Mouse (Mus musculus) kidney, adult 11 months (tissue): Measurements from ENCODE around the gene Cmah.
"Not testable (repeated sequence)": the region's sequence is repeated elsewhere in the genome, so short reads cannot be mapped to it uniquely, and the experiment has no call there.

Experiments used
- DNase-seq: peaks from one replicate; pipeline ENCODE4 v3.0.0; 2022

The Cmah gene

DNA sequence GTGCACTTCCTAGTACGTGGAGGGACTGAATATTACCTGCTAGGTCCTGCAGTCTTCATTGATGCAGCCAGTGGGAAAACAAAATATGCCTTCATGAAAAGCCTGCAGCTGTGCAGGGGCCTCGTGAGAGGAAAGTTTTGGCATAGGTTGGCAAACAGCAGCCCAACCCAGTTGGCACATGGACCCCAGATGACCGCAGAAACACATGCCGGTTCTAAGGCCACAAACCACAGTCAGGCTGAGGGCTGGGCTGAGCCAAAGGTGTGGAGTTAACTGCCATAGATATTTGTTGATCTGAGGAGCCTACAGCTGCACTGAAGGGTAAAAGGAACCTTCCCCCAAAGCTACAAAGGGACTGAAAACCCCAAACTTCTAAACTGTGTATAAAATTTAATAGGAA, 14.9 kb downstream of the Cmah start:
- DNase-seq, result no peak

DNA sequence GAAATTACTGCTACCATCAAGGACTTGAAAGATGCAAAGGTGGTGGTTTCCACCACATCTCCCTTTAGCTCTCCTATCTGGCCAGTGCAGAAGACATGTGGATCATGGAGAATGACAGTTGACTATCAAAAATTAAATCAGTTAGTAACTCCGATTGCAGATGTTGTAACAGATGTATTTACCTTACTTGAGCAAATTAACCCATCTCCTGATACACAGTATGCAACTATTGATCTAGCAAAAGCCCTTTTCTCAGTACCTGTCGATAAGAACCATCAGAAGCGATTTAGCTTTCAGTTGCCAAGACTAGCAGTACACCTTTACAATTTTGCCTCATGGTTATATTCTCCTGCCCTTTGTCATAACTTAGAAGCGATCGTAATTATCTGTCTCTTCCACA, 25.8 kb downstream of the Cmah start:
- DNase-seq, result no peak

GRCm38 (mm10) chr13:24354751-24355150, 27.5 kb downstream of the Cmah start:
- DNase-seq, result no peak

DNA sequence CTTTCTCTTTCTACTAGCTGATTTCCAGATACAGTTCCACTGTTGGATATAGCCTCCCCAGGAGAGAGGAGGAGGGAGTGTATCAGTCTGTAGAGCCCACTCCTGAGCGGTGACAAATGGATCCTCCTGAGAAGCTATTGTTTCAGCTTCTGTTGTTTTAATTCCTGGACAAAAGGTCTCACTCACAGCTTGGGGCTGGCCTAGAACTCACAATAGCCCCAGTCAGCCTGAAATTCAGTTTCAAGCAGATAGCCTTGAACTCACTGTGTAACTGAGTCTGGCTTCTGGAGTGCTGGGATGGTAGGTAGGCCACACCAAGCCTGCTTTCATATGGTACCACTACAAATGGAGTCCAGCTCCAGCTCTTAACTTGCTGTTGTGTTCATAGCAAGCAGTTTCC, 32.0 kb downstream of the Cmah start:
- DNase-seq, result no peak

DNA sequence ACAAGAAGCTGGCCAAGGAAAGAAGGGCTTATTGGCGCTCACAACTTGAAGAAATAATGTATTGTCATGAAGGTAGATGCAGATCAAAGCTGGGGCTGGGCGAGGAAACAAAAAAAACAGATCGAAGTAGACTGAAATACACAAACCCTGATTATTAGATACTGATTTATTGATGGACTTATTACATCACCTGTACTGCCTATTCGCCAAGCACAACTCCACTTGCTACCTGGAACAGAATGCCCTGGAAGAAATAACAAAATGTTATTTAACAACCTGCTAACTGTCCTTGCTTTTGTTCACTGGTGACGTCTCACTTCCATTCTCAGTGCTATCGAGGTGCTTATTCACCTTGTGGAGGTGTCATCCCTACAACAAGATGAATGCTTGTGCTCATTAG, 38.0 kb downstream of the Cmah start:
- no peak for DNase-seq

GRCm38 (mm10) chr13:24372893-24373599, 45.8 kb downstream of the Cmah start:
- DNase-seq, result no peak

DNA sequence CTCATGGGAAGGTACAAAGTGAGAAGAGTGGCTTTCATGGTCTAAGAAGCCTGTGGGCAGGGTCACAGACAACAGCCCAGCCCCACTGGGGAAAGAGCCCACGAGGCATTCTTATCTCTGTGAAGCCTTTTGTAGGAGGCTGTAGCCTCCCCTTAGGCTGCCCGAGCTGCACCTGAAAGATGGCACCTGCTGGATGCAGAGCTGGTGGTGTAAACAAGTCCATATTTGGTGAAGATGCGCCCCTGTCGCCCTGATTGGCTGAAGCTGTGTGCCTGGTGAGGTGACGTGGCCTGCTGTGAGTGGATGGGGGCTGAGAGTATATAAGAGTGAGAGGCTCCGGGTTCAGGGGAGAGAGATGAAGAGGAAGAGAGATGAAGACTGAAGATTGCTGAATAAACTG, 47.4 kb downstream of the Cmah start:
- not testable (repeated sequence) for DNase-seq

GRCm38 (mm10) chr13:24375320-24376203, 48.4 kb downstream of the Cmah start:
- no peak for DNase-seq

DNA sequence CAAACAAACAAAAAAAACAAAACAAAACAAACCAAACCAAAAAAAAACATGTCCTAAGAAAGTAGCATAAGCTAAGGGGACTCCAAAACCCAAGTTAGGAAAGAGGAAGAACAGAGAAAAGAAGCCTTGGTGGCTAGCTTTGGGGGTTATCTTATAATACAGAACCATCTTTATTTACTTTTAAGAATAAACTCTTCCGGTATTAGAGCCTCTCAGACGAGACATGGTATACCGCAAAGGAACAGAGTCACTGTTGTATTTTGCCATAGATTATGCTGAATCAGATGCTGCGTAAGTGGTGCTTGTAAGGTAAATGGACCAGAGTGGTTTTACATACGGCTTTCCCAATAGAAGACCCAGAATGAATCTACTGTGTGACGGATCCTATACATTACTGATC, 53.5 kb downstream of the Cmah start:
- no peak for DNase-seq

DNA sequence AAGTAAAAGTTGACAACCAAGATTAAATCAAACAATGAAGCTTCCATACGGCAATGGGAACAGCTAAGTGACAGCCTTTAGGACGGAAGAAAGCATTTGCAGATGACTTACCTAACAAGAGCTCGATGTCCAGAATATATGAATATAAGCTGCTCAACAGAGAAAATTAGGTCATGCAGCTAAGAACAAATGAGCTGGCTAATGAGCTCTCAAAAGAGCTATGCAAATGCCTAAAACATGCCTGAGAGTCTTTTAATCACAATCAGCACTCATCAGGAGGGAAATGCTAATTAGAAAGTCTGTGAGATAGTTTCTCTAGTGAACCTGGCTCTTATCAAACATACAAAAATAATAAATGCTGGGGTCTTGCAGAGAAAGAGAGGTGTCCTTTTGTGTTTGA, 56.7 kb downstream of the Cmah start:
- DNase-seq, result no peak

DNA sequence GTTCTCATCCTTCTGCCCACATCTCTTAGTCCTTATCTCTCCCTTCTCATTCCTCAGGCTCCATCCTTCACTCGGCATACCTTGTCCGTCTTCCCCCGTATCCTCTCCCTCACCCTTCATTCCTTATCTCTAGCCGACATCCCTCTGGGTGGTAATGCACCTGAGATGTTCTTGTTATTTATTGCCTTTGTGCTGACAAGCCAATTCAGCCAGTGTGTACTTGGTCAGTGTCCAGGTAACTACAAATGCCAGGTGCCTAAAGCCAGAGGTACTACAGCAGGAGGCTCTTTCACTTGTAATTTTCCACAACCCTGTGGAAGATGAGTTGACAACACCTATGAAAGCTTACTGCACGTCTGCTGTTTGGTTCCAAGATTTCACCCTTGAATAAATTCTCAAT, 64.7 kb downstream of the Cmah start:
- DNase-seq, result no peak

GRCm38 (mm10) chr13:24392655-24393054, 65.5 kb downstream of the Cmah start:
- no peak for DNase-seq

DNA sequence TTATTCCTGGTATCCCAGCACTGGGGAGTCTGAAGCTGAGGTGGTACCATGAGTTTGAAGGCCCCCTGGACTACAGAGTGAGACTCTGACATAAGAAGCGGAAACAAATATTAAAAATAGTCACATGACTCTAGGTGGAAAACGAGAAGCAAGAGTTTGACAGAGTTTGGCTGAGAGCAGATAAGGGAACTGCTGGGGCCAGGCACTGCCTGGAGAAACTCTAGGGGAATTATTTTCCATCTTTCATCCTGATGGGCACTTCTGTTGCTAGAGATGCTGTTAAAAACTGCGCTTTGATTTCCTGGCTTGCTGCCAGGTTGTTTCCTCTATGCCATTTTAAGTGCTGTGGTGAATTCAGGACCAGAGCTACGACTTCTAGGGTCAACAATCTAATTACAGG, 65.9 kb downstream of the Cmah start:
- DNase-seq, result no peak

DNA sequence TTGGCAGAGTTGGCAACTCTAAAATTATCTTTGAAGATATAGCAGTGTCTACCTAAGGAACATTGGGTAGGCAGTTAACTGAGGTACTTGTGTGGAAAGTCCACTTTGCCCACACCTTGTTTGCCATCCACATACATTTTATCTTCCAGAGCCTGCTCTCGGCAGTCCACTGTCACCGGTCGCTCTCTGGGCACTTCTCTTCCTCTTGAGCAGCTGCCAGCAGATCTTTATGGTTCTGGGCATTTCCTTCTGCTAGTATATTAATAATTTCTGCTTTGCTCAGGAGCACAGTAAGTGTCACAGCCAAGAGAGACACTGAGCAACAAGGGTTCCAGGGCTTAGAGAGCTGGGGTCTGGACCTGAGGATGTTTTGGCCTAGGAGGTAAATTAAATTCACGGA, 68.6 kb downstream of the Cmah start:
- no peak for DNase-seq

- no peak for DNase-seq
These were observed 70.0 kb downstream of the Cmah start for GRCm38 (mm10) chr13:24397181-24397580.

DNA sequence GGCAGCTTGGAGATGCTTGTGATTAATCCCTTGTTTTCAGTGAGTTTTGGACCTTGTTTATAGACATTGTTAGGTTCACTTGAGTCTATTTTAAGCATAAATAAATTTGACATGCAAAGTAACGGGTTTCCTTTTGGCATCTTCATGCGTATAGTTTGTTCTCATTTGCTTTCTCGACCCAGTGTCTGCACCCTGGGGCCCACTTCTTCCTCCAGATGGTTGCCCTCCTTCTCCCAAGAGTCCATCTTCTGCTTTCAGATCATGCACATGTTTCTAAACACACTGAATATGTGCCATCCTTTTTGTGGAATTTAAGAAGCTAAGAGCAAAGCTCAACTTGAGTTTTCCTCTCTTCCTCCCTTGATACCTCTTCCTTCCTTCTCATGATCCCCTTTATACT, 71.3 kb downstream of the Cmah start:
- DNase-seq, result no peak

GRCm38 (mm10) chr13:24401821-24402220, 74.6 kb downstream of the Cmah start:
- not testable (repeated sequence) for DNase-seq

DNA sequence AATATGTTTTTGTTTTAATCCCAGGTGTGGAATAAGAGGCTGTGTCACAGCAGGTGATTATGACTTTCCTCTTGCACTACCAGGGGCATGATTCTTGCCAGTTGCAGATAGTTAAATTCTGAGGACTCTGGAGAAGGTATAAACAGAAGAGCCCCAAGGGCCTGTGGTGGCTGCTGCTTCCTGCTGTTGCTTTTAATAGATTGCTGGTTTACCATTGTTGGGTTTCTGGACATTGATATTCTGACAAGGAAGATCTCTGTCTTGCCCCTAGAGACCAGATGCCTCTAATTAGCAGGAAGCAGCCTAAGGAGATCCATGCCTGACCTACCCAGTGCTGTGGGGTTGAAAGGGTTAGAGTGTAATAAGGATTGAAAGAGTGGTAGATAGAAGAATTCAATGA, 75.8 kb downstream of the Cmah start:
- no peak for DNase-seq

DNA sequence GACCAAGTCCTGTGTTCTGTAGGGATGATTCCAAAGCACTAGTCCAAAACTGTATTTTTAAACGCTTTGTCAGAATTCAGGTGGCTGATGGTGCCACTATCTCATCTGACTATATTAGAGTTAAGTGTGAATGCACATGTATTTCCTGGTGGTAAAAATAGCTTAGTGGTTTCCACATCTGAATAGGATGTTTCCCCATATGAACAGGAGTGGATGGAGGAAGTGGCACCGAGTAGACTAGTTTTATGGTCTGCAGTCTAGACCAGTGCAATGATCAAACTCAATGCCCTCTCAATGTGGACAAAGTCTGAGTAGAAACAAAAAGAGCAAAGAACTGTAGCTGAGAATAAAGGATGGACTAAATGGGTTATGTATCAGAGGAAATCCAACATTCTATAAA, 79.6 kb downstream of the Cmah start:
- no peak for DNase-seq

DNA sequence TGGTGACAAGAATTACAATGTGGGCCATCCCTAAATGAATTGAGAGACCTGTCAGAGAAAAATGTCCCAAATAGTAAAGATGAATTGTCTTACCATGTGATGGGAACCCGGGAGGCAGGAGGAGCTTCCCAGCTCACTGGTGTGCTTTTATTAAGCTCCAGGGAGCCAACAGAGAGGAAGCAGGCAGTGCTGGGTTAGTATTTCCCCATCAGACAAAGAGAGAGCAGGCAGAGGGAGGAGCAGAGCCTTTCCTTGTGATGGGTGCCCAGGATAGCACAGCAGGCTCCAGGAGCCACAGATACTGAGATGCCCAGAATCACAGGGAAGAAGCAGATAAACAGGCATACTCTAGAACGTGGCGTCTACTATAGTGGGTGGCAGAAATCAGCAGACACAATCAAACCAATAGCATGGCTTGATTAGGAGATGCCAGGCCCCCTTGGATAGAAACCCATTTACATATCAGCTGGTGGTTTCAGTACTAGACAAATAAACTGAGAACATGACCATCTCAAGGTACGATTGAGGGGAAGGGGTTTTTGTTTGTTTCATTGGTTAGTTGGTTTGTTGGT, 87.5 kb downstream of the Cmah start:
- DNase-seq, result peak; percentile 32

- DNase-seq, result peak; percentile 43
These were observed 88.5 kb downstream of the Cmah start for GRCm38 (mm10) chr13:24415506-24416206.

GRCm38 (mm10) chr13:24416409-24416808, 89.2 kb downstream of the Cmah start:
- DNase-seq, result peak; percentile 14

DNA sequence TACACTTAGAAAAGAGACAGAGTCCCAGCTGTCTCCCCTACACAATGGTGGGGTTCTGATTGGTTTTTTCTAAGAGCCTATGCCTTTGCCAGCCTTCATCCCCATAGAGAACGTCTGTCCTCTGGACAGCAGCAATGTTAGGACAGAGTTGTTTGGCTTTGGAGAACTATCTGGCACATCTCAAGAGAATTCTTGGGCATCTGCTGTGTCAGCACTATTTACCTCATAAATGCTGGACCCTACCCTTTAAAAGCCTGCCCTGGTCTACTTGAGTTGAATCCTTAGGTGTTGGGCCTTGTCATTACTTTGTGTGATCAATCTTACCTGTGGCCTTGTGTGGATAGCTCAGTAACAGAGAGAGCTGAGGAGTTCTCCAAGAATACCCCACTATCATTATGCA, 90.8 kb downstream of the Cmah start:
- no peak for DNase-seq
